Mouse (Mus musculus): ENCODE data around the gene Slc25a44. TPM values are rescaled to one million over a fixed set of nuclear protein-coding genes. Genes with fewer than 3 reads are reported as not detected.

Gene Slc25a44
- polyA plus RNA-seq, 1 experiment from 2014 or later = 9.7 TPM

GRCm38 (mm10) chr3:88407090-88407489 is 17.8 kb downstream of the Slc25a44 start:
- no peak overlapping the region for H3K27ac ChIP-seq (replicated peaks)
- H3K4me1 ChIP-seq (replicated peaks; ENCODE audit: control insufficient read depth, insufficient read depth) = no peaks in the 10 kb centered on the region; the same call in 1 of the 2 replicates
- no peaks in the 10 kb centered on the region for H3K36me3 ChIP-seq (ENCODE audit: control insufficient read depth, insufficient read depth, low read length)
- H3K4me3 ChIP-seq (ENCODE audit: low read depth, low read length) = no peak overlapping the region
- H3K9ac ChIP-seq (ENCODE audit: low read length) = no peak overlapping the region
- no peak overlapping the region for H3K4me2 ChIP-seq (replicated peaks; ENCODE audit: low read depth)
- no peaks in the 10 kb centered on the region for H3K9me3 ChIP-seq (ENCODE audit: control insufficient read depth, low read length)
- DNase-seq (ENCODE audit: low spot score) = peak; percentile 70
- no peaks in the 10 kb centered on the region for H3K27me3 ChIP-seq (ENCODE audit: control insufficient read depth, insufficient read depth, low read length)
- no peak for TF ChIP-seq EP300 (optimal IDR thresholded peaks at IDR 0.05)
- peak; percentile 97 for TF ChIP-seq CTCF (IDR thresholded peaks at IDR 0.05; ENCODE audit: low read depth)
- peak; percentile 9; the same call in 1 of the 2 replicates for ATAC-seq (ENCODE audit: low FRiP score, low TSS enrichment)
- WGBS = 4% methylated on average over 2 of the region's 2 CpGs

GRCm38 (mm10) chr3:88403522-88404230 is 21.3 kb downstream of the Slc25a44 start:
- Histone ChIP-seq H3K4me3 (ENCODE audit: low read depth, low read length) (no peak overlapping the region), H3K9ac (ENCODE audit: low read length) (no peak overlapping the region), H3K27me3 (ENCODE audit: control insufficient read depth, insufficient read depth, low read length) (no peaks in the 10 kb centered on the region), H3K27ac (replicated peaks) (no peak overlapping the region), H3K4me1 (replicated peaks; ENCODE audit: control insufficient read depth, insufficient read depth) (no peaks in the 10 kb centered on the region; the same call in 1 of the 2 replicates), H3K36me3 (ENCODE audit: control insufficient read depth, insufficient read depth, low read length) (no peaks in the 10 kb centered on the region; the same call in 1 of the 2 replicates), H3K4me2 (replicated peaks; ENCODE audit: low read depth) (no peak overlapping the region), H3K9me3 (ENCODE audit: control insufficient read depth, low read length) (no peaks in the 10 kb centered on the region)
- 93% methylated on average over 10 of the region's 10 CpGs for whole genome bisulfite sequencing
- TF ChIP-seq EP300 (optimal IDR thresholded peaks at IDR 0.05) = no peak
- no peak for TF ChIP-seq CTCF (IDR thresholded peaks at IDR 0.05; ENCODE audit: low read depth)
- ATAC-seq (ENCODE audit: low FRiP score, low TSS enrichment) = no peak
- no peak for DNase-seq (ENCODE audit: low spot score)

GRCm38 (mm10) chr3:88398666-88399065 is 26.3 kb downstream of the Slc25a44 start:
- no peak for TF ChIP-seq CTCF (IDR thresholded peaks at IDR 0.05; ENCODE audit: low read depth)
- TF ChIP-seq EP300 (optimal IDR thresholded peaks at IDR 0.05) = no peak
- Histone ChIP-seq H3K4me1 (replicated peaks; ENCODE audit: control insufficient read depth, insufficient read depth) (no peaks in the 10 kb centered on the region), H3K27ac (replicated peaks) (no peak overlapping the region), H3K9me3 (ENCODE audit: control insufficient read depth, low read length) (no peaks in the 10 kb centered on the region), H3K4me2 (replicated peaks; ENCODE audit: low read depth) (no peak overlapping the region), H3K27me3 (ENCODE audit: control insufficient read depth, insufficient read depth, low read length) (no peaks in the 10 kb centered on the region), H3K9ac (ENCODE audit: low read length) (no peak overlapping the region), H3K36me3 (ENCODE audit: control insufficient read depth, insufficient read depth, low read length) (peaks cover 2% of the 10 kb centered on the region; the same call in 1 of the 2 replicates), H3K4me3 (ENCODE audit: low read depth, low read length) (no peak overlapping the region)
- WGBS = 70% methylated on average over 2 of the region's 2 CpGs
- ATAC-seq (ENCODE audit: low FRiP score, low TSS enrichment) (no peak), DNase-seq (ENCODE audit: low spot score) (no peak)

- H3K27ac ChIP-seq (replicated peaks) = no peak overlapping the region
- H3K4me3 ChIP-seq (ENCODE audit: low read depth, low read length) = no peak overlapping the region
- peaks cover 2% of the 10 kb centered on the region; the same call in 1 of the 2 replicates for H3K36me3 ChIP-seq (ENCODE audit: control insufficient read depth, insufficient read depth, low read length)
- H3K9me3 ChIP-seq (ENCODE audit: control insufficient read depth, low read length) = no peaks in the 10 kb centered on the region
- no peak for TF ChIP-seq CTCF (IDR thresholded peaks at IDR 0.05; ENCODE audit: low read depth)
- no peak for TF ChIP-seq EP300 (optimal IDR thresholded peaks at IDR 0.05)
- H3K4me1 ChIP-seq (replicated peaks; ENCODE audit: control insufficient read depth, insufficient read depth) = no peaks in the 10 kb centered on the region
- no peak overlapping the region for H3K9ac ChIP-seq (ENCODE audit: low read length)
- WGBS = 93% methylated on average over 8 of the region's 8 CpGs
- H3K4me2 ChIP-seq (replicated peaks; ENCODE audit: low read depth) = no peak overlapping the region
- H3K27me3 ChIP-seq (ENCODE audit: control insufficient read depth, insufficient read depth, low read length) = no peaks in the 10 kb centered on the region
- DNase-seq (ENCODE audit: low spot score) (no peak), ATAC-seq (ENCODE audit: low FRiP score, low TSS enrichment) (peak; percentile 19; the same call in 1 of the 2 replicates)
These were observed 29.2 kb downstream of the Slc25a44 start for GRCm38 (mm10) chr3:88395742-88396141.

- Histone ChIP-seq H3K4me2 (replicated peaks; ENCODE audit: low read depth) (no peak overlapping the region), H3K36me3 (ENCODE audit: control insufficient read depth, insufficient read depth, low read length) (peaks cover 2% of the 10 kb centered on the region; the same call in 1 of the 2 replicates), H3K4me3 (ENCODE audit: low read depth, low read length) (no peak overlapping the region), H3K27me3 (ENCODE audit: control insufficient read depth, insufficient read depth, low read length) (no peaks in the 10 kb centered on the region), H3K9me3 (ENCODE audit: control insufficient read depth, low read length) (no peaks in the 10 kb centered on the region), H3K27ac (replicated peaks) (no peak overlapping the region), H3K9ac (ENCODE audit: low read length) (no peak overlapping the region), H3K4me1 (replicated peaks; ENCODE audit: control insufficient read depth, insufficient read depth) (no peaks in the 10 kb centered on the region)
- ATAC-seq (ENCODE audit: low FRiP score, low TSS enrichment) = peak; percentile 28; the same call in 1 of the 2 replicates
- DNase-seq (ENCODE audit: low spot score) = no peak
- WGBS = 94% methylated on average over 6 of the region's 6 CpGs
- TF ChIP-seq CTCF (IDR thresholded peaks at IDR 0.05; ENCODE audit: low read depth) = no peak
- no peak for TF ChIP-seq EP300 (optimal IDR thresholded peaks at IDR 0.05)
These were observed 29.7 kb downstream of the Slc25a44 start for GRCm38 (mm10) chr3:88395288-88395687.

GRCm38 (mm10) chr3:88393776-88394375 is 31.1 kb downstream of the Slc25a44 start:
- no peak for TF ChIP-seq EP300 (optimal IDR thresholded peaks at IDR 0.05)
- no peak for TF ChIP-seq CTCF (IDR thresholded peaks at IDR 0.05; ENCODE audit: low read depth)
- Histone ChIP-seq H3K27ac (replicated peaks) (no peak overlapping the region), H3K4me1 (replicated peaks; ENCODE audit: control insufficient read depth, insufficient read depth) (no peaks in the 10 kb centered on the region), H3K9ac (ENCODE audit: low read length) (0 out of 2 replicates have a peak overlapping the region, but pooled peaks have one; percentile 8), H3K27me3 (ENCODE audit: control insufficient read depth, insufficient read depth, low read length) (no peaks in the 10 kb centered on the region), H3K4me2 (replicated peaks; ENCODE audit: low read depth) (no peak overlapping the region), H3K4me3 (ENCODE audit: low read depth, low read length) (no peak overlapping the region), H3K36me3 (ENCODE audit: control insufficient read depth, insufficient read depth, low read length) (peaks cover 2% of the 10 kb centered on the region; the same call in 1 of the 2 replicates), H3K9me3 (ENCODE audit: control insufficient read depth, low read length) (no peaks in the 10 kb centered on the region)
- 0 out of 2 replicates have a peak, but pooled peaks have one; percentile 36 for ATAC-seq (ENCODE audit: low FRiP score, low TSS enrichment)
- whole genome bisulfite sequencing = 73% methylated on average over 9 of the region's 9 CpGs
- no peak for DNase-seq (ENCODE audit: low spot score)

Measured in stomach, postnatal 0 days (tissue).